Mouse (Mus musculus): ENCODE measurements around the gene Fgfr2.
A peak's percentile ranks its signal among the peaks of the same experiment; 100 is the strongest.

GRCm38 (mm10) chr7:130533316-130534260 is 2589.6 kb downstream of the Fgfr2 start:
- TF ChIP-seq EP300 (IDR thresholded peaks at IDR 0.05; ENCODE audit: low read depth): no peak
- peak; percentile 96 for TF ChIP-seq CTCF (IDR thresholded peaks at IDR 0.05; ENCODE audit: low read depth)

All from liver, postnatal 0 days (tissue).